Mouse (Mus musculus) ES-Bruce4 (cell line): ENCODE data around the gene Tmem141. TPM values are rescaled to one million over a fixed set of nuclear protein-coding genes. Genes with fewer than 3 reads are reported as not detected.

Experiments
- H3K27ac ChIP-seq: 2 replicates; pipeline ENCODE4 v1.5.1; 2012; ENCODE audit warnings: low read length, inconsistent platforms; ENCODE audit not compliant: insufficient read depth
- H3K27me3 ChIP-seq: 2 replicates; pipeline ENCODE4 v1.6.1; 2012; ENCODE audit warnings: mild to moderate bottlenecking, low read length, inconsistent platforms; ENCODE audit not compliant: control insufficient read depth, poor library complexity, insufficient read depth, severe bottlenecking
- H3K36me3 ChIP-seq: 2 replicates; pipeline ENCODE4 v1.6.1; 2012; ENCODE audit warnings: inconsistent platforms, mild to moderate bottlenecking, low read length, moderate library complexity; ENCODE audit not compliant: control insufficient read depth, poor library complexity, insufficient read depth, severe bottlenecking
- H3K4me1 ChIP-seq: one replicate; pipeline ENCODE4 v1.8.1; 2011; ENCODE audit warnings: low read length; ENCODE audit not compliant: control insufficient read depth, insufficient read depth
- H3K4me3 ChIP-seq: 2 replicates; pipeline ENCODE4 v1.5.1; 2011; ENCODE audit warnings: low read depth, mild to moderate bottlenecking, low read length
- H3K9ac ChIP-seq: 2 replicates; pipeline ENCODE4 v1.6.1; 2012; ENCODE audit warnings: low read depth, mild to moderate bottlenecking, inconsistent platforms; ENCODE audit not compliant: poor library complexity, severe bottlenecking
- H3K9me3 ChIP-seq: replicated peaks from 2 replicates; pipeline ENCODE4 v1.6.1; 2012; ENCODE audit warnings: mild to moderate bottlenecking, low read length, inconsistent platforms; ENCODE audit not compliant: control insufficient read depth, poor library complexity, insufficient read depth, severe bottlenecking
- CTCF ChIP-seq: IDR thresholded peaks from one replicate; pipeline ENCODE4 v1.8.1; 2011; ENCODE audit warnings: low read depth, low read length
- EP300 ChIP-seq: IDR thresholded peaks from 2 replicates; pipeline ENCODE4 v1.6.1; 2011; ENCODE audit warnings: low read depth, low read length; ENCODE audit not compliant: insufficient read depth
- POLR2A ChIP-seq: IDR thresholded peaks from one replicate; pipeline ENCODE4 v1.8.1; 2011; ENCODE audit warnings: low read length; ENCODE audit not compliant: insufficient read depth
- polyA plus RNA-seq: library from polyadenylated mRNA; stranded (reverse); fragments of >200 nt; gene quantifications from 2 replicates; pipeline ENCODE4 v1.2.4, GENCODE M21; 2011; ENCODE audit warnings: low read depth; ENCODE audit not compliant: missing spikeins, insufficient read depth, insufficient read length

Tmem141 gene
- polyA plus RNA-seq, 1 experiment = 12.3 TPM

GRCm38 (mm10) chr2:25600037-25600436 lies 21.8 kb downstream of the Tmem141 start:
- H3K9me3 ChIP-seq = no peaks in the 10 kb centered on the region
- H3K9ac ChIP-seq = no peak overlapping the region
- H3K36me3 ChIP-seq = peaks cover 25% of the 10 kb centered on the region
- TF ChIP-seq CTCF = no peak
- no peak for TF ChIP-seq POLR2A
- TF ChIP-seq EP300 = no peak
- H3K4me3 ChIP-seq = no peak overlapping the region
- no peaks in the 10 kb centered on the region for H3K4me1 ChIP-seq
- no peak overlapping the region for H3K27ac ChIP-seq
- H3K27me3 ChIP-seq = no peaks in the 10 kb centered on the region

- Histone ChIP-seq H3K9me3 (no peaks in the 10 kb centered on the region), H3K4me1 (no peaks in the 10 kb centered on the region), H3K27me3 (no peaks in the 10 kb centered on the region), H3K36me3 (peaks cover 29% of the 10 kb centered on the region), H3K27ac (no peak overlapping the region), H3K4me3 (no peak overlapping the region), H3K9ac (no peak overlapping the region)
- TF ChIP-seq POLR2A (no peak), EP300 (no peak), CTCF (no peak)
Measured at GRCm38 (mm10) chr2:25598749-25599148, 23.1 kb downstream of the Tmem141 start.

- Histone ChIP-seq H3K4me3 (no peak overlapping the region), H3K27ac (no peak overlapping the region), H3K4me1 (no peaks in the 10 kb centered on the region), H3K9me3 (no peaks in the 10 kb centered on the region), H3K9ac (no peak overlapping the region), H3K36me3 (peaks cover 30% of the 10 kb centered on the region), H3K27me3 (no peaks in the 10 kb centered on the region)
- TF ChIP-seq CTCF (no peak), POLR2A (no peak), EP300 (no peak)
Measured at GRCm38 (mm10) chr2:25596765-25597510, 24.9 kb downstream of the Tmem141 start.

- H3K27me3 ChIP-seq = no peaks in the 10 kb centered on the region
- H3K36me3 ChIP-seq = peaks cover 24% of the 10 kb centered on the region
- H3K27ac ChIP-seq = no peak overlapping the region
- H3K9me3 ChIP-seq = no peaks in the 10 kb centered on the region
- TF ChIP-seq EP300 (no peak), POLR2A (no peak), CTCF (peak; percentile 49)
- no peak overlapping the region for H3K4me3 ChIP-seq
- H3K9ac ChIP-seq = no peak overlapping the region
- H3K4me1 ChIP-seq = no peaks in the 10 kb centered on the region
Measured at GRCm38 (mm10) chr2:25591863-25592262, 29.9 kb downstream of the Tmem141 start.

- Histone ChIP-seq H3K4me1 (no peaks in the 10 kb centered on the region), H3K27me3 (no peaks in the 10 kb centered on the region), H3K4me3 (no peak overlapping the region), H3K27ac (no peak overlapping the region), H3K9ac (no peak overlapping the region), H3K36me3 (peaks cover 7% of the 10 kb centered on the region), H3K9me3 (no peaks in the 10 kb centered on the region)
- no peak for TF ChIP-seq CTCF
- no peak for TF ChIP-seq EP300
- TF ChIP-seq POLR2A = no peak
Measured at GRCm38 (mm10) chr2:25588227-25588907, 33.4 kb downstream of the Tmem141 start.

GRCm38 (mm10) chr2:25587290-25587689 lies 34.5 kb downstream of the Tmem141 start:
- Histone ChIP-seq H3K4me1 (no peaks in the 10 kb centered on the region), H3K36me3 (peaks cover 3% of the 10 kb centered on the region; the same call in 1 of the 2 replicates), H3K9me3 (no peaks in the 10 kb centered on the region), H3K27me3 (no peaks in the 10 kb centered on the region), H3K4me3 (no peak overlapping the region), H3K27ac (no peak overlapping the region), H3K9ac (no peak overlapping the region)
- TF ChIP-seq EP300 = no peak
- TF ChIP-seq POLR2A = no peak
- no peak for TF ChIP-seq CTCF
